Mouse (Mus musculus): ENCODE data around the gene Sema3e. TPM values are rescaled to one million over a fixed set of nuclear protein-coding genes. Genes with fewer than 3 reads are reported as not detected.

Sema3e gene
- polyA plus RNA-seq, 2 experiments: 0.02 to 0.09 TPM

GRCm38 (mm10) chr5:14253328-14253727 is 228.3 kb downstream of the Sema3e start:
- Histone ChIP-seq H3K9ac (replicated peaks) (no peak overlapping the region), H3K4me3 (ENCODE audit: insufficient read depth in 1 of 2, low read depth in 2 of 2, low read length in 2 of 2) (no peak overlapping the region), H3K4me1 (replicated peaks; ENCODE audit: control insufficient read depth in 2 of 2, insufficient read depth in 2 of 2, low read length in 1 of 2) (no peaks in the 10 kb centered on the region), H3K4me2 (ENCODE audit: low read depth) (no peak overlapping the region), H3K27me3 (ENCODE audit: control insufficient read depth, insufficient read depth, low read length) (no peaks in the 10 kb centered on the region), H3K36me3 (replicated peaks; ENCODE audit: control insufficient read depth, insufficient read depth, low read depth) (no peaks in the 10 kb centered on the region), H3K9me3 (ENCODE audit: control insufficient read depth, low read length) (no peaks in the 10 kb centered on the region), H3K27ac (no peak overlapping the region)
- TF ChIP-seq CTCF (IDR thresholded peaks at IDR 0.05; ENCODE audit: low read depth): peak; percentile 42; the same call in 1 of the 2 replicates
- TF ChIP-seq EP300 (IDR thresholded peaks at IDR 0.05; ENCODE audit: low read depth): no peak
- no peak for ATAC-seq (ENCODE audit: insufficient read depth)
- no peak for DNase-seq (ENCODE audit: low read depth in 3 of 3, low spot score in 3 of 3)
- WGBS (ENCODE audit: insufficient replicate concordance): 57% methylated on average over 1 of the region's 1 CpGs

GRCm38 (mm10) chr5:14260156-14260555 is 235.1 kb downstream of the Sema3e start:
- Histone ChIP-seq H3K4me3 (ENCODE audit: insufficient read depth in 1 of 2, low read depth in 2 of 2, low read length in 2 of 2) (no peak overlapping the region), H3K4me2 (ENCODE audit: low read depth) (no peak overlapping the region), H3K9me3 (ENCODE audit: control insufficient read depth, low read length) (no peaks in the 10 kb centered on the region), H3K4me1 (replicated peaks; ENCODE audit: control insufficient read depth in 2 of 2, insufficient read depth in 2 of 2, low read length in 1 of 2) (no peaks in the 10 kb centered on the region), H3K9ac (replicated peaks) (no peak overlapping the region), H3K27me3 (ENCODE audit: control insufficient read depth, insufficient read depth, low read length) (no peaks in the 10 kb centered on the region), H3K36me3 (replicated peaks; ENCODE audit: control insufficient read depth, insufficient read depth, low read depth) (no peaks in the 10 kb centered on the region), H3K27ac (no peak overlapping the region)
- ATAC-seq (ENCODE audit: insufficient read depth) (no peak), DNase-seq (ENCODE audit: low read depth in 3 of 3, low spot score in 3 of 3) (no peak)
- TF ChIP-seq CTCF (IDR thresholded peaks at IDR 0.05; ENCODE audit: low read depth) (no peak), EP300 (IDR thresholded peaks at IDR 0.05; ENCODE audit: low read depth) (no peak)
- 60% methylated on average over 4 of the region's 4 CpGs for WGBS (ENCODE audit: insufficient replicate concordance)

GRCm38 (mm10) chr5:14267400-14267799 is 242.3 kb downstream of the Sema3e start:
- TF ChIP-seq EP300 (IDR thresholded peaks at IDR 0.05; ENCODE audit: low read depth): no peak
- no peak for TF ChIP-seq CTCF (IDR thresholded peaks at IDR 0.05; ENCODE audit: low read depth)
- ATAC-seq (ENCODE audit: insufficient read depth) (no peak), DNase-seq (ENCODE audit: low read depth in 3 of 3, low spot score in 3 of 3) (no peak)
- no peak overlapping the region for H3K4me3 ChIP-seq (ENCODE audit: insufficient read depth in 1 of 2, low read depth in 2 of 2, low read length in 2 of 2)
- no peak overlapping the region for H3K27ac ChIP-seq
- H3K9ac ChIP-seq (replicated peaks): no peak overlapping the region
- no peaks in the 10 kb centered on the region for H3K36me3 ChIP-seq (replicated peaks; ENCODE audit: control insufficient read depth, insufficient read depth, low read depth)
- no peaks in the 10 kb centered on the region for H3K4me1 ChIP-seq (replicated peaks; ENCODE audit: control insufficient read depth in 2 of 2, insufficient read depth in 2 of 2, low read length in 1 of 2)
- 48% methylated on average over 2 of the region's 2 CpGs for WGBS (ENCODE audit: insufficient replicate concordance)
- no peaks in the 10 kb centered on the region for H3K27me3 ChIP-seq (ENCODE audit: control insufficient read depth, insufficient read depth, low read length)
- H3K4me2 ChIP-seq (ENCODE audit: low read depth): no peak overlapping the region
- H3K9me3 ChIP-seq (ENCODE audit: control insufficient read depth, low read length): no peaks in the 10 kb centered on the region

Other genes starting within 250 kb of the Sema3e start
- gene Speer3, start 233.7 kb upstream of the Sema3e start, polyA plus RNA-seq (2012; rRNA removed): not detected in 2 replicates
- gene Speer3, start 233.7 kb upstream of the Sema3e start, polyA plus RNA-seq (2014; fragmentation: Nextera tagmentation; extraction: Ambion mirVana): not detected in 2 replicates

All from liver, embryonic 14.5 days (tissue).